Mouse (Mus musculus): ENCODE results near the gene Olfr374. TPM values are rescaled to one million over a fixed set of nuclear protein-coding genes. Genes with fewer than 3 reads are reported as not detected.
A peak's percentile ranks its signal among the peaks of the same experiment; 100 is the strongest.

The Olfr374 gene
- polyA plus RNA-seq, 1 experiment from 2014 or later: not detected

DNA sequence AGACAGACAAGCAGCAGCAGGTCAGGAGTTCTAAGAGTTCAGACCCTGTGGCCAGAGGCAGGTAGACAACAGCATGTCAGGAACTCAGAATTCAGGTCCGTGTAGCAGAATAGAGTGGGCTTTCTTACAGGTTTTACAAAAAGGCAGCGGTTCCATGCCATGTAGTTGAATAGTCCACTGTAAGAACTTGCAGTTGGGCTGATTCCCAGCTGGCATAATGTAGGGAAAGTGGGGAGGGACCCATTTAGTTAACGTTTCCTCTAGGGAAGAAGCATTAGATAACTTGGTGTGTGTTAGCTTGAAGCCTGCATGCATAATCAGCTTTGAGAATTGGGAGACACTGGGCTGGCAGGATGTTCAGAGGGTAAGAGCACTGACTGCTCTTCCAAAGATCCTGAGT lies 51.9 kb downstream of the Olfr374 start:
- Histone ChIP-seq H3K27ac (ENCODE audit: low read depth, low read length) (no peak overlapping the region), H3K9me3 (ENCODE audit: control insufficient read depth, low read length) (no peaks in the 10 kb centered on the region), H3K4me3 (ENCODE audit: low read length) (no peak overlapping the region), H3K27me3 (ENCODE audit: control insufficient read depth, insufficient read depth, low read length) (no peaks in the 10 kb centered on the region), H3K36me3 (ENCODE audit: control insufficient read depth, insufficient read depth, low read length) (peaks cover 13% of the 10 kb centered on the region; the same call in 1 of the 2 replicates), H3K4me2 (replicated peaks; ENCODE audit: low read depth, low read length) (no peak overlapping the region), H3K4me1 (ENCODE audit: control insufficient read depth, insufficient read depth, low read length) (peaks cover 15% of the 10 kb centered on the region), H3K9ac (ENCODE audit: low read depth, low read length) (no peak overlapping the region)
- ATAC-seq (ENCODE audit: low FRiP score, low TSS enrichment): no peak
- WGBS: 86% methylated on average over 3 of the region's 3 CpGs

DNA sequence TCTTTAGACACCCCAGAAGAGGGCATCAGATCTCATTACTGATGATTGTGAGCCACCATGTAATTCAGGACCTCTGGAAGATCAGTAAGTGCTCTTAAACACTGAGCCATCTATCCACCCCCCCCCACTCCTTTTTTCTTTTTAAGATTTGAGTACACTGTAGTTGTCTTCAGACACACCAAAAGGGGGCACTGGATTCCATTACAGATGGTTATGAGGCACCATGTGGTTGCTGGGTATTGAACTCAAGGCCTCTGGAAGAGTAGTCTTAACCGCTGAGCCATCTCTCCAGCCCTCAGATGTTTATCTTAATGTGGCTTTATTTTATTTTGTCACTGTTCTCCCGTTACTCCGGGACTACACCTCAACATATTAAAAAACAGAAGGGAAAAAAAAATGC lies 53.2 kb downstream of the Olfr374 start:
- Histone ChIP-seq H3K27ac (ENCODE audit: low read depth, low read length) (no peak overlapping the region), H3K9ac (ENCODE audit: low read depth, low read length) (peak overlapping the region; percentile 53; the same call in 1 of the 2 replicates)
- WGBS: 72% methylated on average over 3 of the region's 3 CpGs

DNA sequence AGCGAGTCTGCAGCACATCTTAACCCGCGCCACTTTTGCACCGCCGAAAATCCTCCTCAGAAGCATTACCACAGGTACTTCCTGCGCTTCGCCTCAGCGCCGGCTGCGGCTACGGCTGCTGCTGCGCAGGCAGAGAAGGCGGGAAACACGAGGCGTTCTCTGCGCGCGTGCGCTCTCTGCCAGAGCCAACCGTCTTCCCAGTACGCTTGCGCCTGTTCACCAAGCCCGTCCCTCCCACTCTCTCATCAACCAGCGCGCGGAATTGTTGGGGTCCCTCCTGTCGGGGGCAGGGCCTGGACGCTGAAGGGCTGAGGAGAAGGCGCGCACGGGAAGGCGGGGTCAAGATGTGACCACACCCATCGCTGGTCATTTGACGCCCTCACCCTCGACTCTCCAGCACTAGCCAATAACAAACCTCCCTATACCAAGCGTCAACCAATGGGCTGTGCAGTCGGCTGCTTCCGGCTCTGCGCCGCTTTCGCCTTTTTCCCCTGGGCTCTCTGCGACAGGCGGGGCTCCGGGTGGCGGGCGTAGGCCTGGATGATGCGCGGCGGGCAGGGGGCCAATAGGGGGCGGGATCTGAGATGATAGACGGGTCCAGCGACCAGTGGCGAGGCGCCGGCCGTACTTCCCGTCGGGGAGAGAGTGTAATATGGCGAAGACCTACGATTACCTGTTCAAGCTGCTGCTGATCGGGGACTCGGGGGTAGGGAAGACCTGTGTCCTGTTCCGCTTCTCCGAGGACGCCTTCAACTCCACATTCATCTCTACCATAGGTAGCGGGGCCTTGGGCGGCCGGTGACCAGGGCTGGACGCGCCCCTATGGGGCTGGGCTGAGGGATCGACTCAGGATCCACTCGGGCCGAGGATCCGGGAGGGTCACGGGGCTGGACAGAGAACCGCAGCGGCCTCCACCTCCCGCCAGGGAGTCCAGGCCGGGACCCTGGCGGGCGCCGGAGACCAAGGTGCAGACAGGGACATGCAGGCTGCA lies 54.2 kb downstream of the Olfr374 start, which contains the start of gene Rab8a:
Gene Rab8a, plus strand, starts transcription at position 494 of the 991 bp plus-strand sequence.
- no peaks in the 10 kb centered on the region for H3K27me3 ChIP-seq (ENCODE audit: control insufficient read depth, insufficient read depth, low read length)
- H3K9me3 ChIP-seq (ENCODE audit: control insufficient read depth, low read length): no peaks in the 10 kb centered on the region
- peak within 1 kb of the TSS; percentile 78; the same call in 1 of the 2 replicates for H3K27ac ChIP-seq (ENCODE audit: low read depth, low read length)
- H3K4me3 ChIP-seq (ENCODE audit: low read length): peak within 1 kb of the TSS; percentile 98
- H3K4me1 ChIP-seq (ENCODE audit: control insufficient read depth, insufficient read depth, low read length): peaks cover 15% of the 10 kb centered on the region
- peak; percentile 99 for ATAC-seq (ENCODE audit: low FRiP score, low TSS enrichment)
- H3K4me2 ChIP-seq (replicated peaks; ENCODE audit: low read depth, low read length): peak within 1 kb of the TSS; percentile 82
- H3K9ac ChIP-seq (ENCODE audit: low read depth, low read length): peak within 1 kb of the TSS; percentile 96
- WGBS: under 1% methylated on average over 82 of the region's 82 CpGs
- peaks cover 13% of the 10 kb centered on the region; the same call in 1 of the 2 replicates for H3K36me3 ChIP-seq (ENCODE audit: control insufficient read depth, insufficient read depth, low read length)

More for the DNA sequence above, 53.2 kb downstream of the Olfr374 start:
- Histone ChIP-seq H3K27me3 (ENCODE audit: control insufficient read depth, insufficient read depth, low read length) (no peaks in the 10 kb centered on the region), H3K36me3 (ENCODE audit: control insufficient read depth, insufficient read depth, low read length) (peaks cover 13% of the 10 kb centered on the region; the same call in 1 of the 2 replicates), H3K4me2 (replicated peaks; ENCODE audit: low read depth, low read length) (peak overlapping the region; percentile 58), H3K4me1 (ENCODE audit: control insufficient read depth, insufficient read depth, low read length) (peaks cover 15% of the 10 kb centered on the region), H3K9me3 (ENCODE audit: control insufficient read depth, low read length) (no peaks in the 10 kb centered on the region), H3K4me3 (ENCODE audit: low read length) (peak overlapping the region; percentile 98)
- ATAC-seq (ENCODE audit: low FRiP score, low TSS enrichment): no peak

DNA sequence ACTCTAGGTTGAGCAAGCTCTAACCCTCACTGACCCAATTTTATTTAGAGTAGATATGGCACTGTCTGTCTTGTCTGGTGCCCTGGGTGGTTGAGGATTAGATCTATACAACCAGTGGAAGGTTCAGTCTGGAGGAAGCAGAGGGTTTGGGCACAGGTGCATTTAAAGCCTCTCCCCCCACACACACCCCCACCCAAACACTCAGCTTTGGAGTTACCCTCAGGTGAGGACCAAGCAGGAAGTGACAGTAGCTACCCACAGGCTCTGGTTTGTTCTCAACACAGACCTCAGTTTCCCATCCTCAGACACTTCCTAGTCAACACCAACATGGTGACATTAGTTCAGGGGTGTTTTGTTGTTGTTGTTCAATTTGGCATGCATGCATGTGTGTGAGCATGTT lies 56.0 kb downstream of the Olfr374 start:
- no peaks in the 10 kb centered on the region for H3K27me3 ChIP-seq (ENCODE audit: control insufficient read depth, insufficient read depth, low read length)
- peaks cover 13% of the 10 kb centered on the region; the same call in 1 of the 2 replicates for H3K36me3 ChIP-seq (ENCODE audit: control insufficient read depth, insufficient read depth, low read length)
- no peak overlapping the region for H3K27ac ChIP-seq (ENCODE audit: low read depth, low read length)
- no peak overlapping the region for H3K4me3 ChIP-seq (ENCODE audit: low read length)
- no peak overlapping the region for H3K9ac ChIP-seq (ENCODE audit: low read depth, low read length)
- H3K4me2 ChIP-seq (replicated peaks; ENCODE audit: low read depth, low read length): no peak overlapping the region
- no peak for ATAC-seq (ENCODE audit: low FRiP score, low TSS enrichment)
- H3K9me3 ChIP-seq (ENCODE audit: control insufficient read depth, low read length): no peaks in the 10 kb centered on the region
- peaks cover 15% of the 10 kb centered on the region for H3K4me1 ChIP-seq (ENCODE audit: control insufficient read depth, insufficient read depth, low read length)

Other genes starting within 250 kb of the Olfr374 start
- gene Zfp709, start 225.0 kb upstream of the Olfr374 start, polyA plus RNA-seq (2014; fragmentation: Nextera tagmentation; extraction: Ambion mirVana): 6.9 and 7.7 TPM in 2 replicates
- 4.8 and 10.5 TPM in 2 replicates for gene Zfp882, start 198.4 kb upstream of the Olfr374 start, polyA plus RNA-seq (2014; fragmentation: Nextera tagmentation; extraction: Ambion mirVana)
- 29.1 and 30.9 TPM in 2 replicates for gene Zfp617, start 198.4 kb upstream of the Olfr374 start, polyA plus RNA-seq (2014; fragmentation: Nextera tagmentation; extraction: Ambion mirVana)
- 28.3 and 32.4 TPM in 2 replicates for gene Zfp961, start 156.0 kb upstream of the Olfr374 start, polyA plus RNA-seq (2014; fragmentation: Nextera tagmentation; extraction: Ambion mirVana)
- gene Cyp4f18, start 97.4 kb upstream of the Olfr374 start, polyA plus RNA-seq (2014; fragmentation: Nextera tagmentation; extraction: Ambion mirVana): 0.86 and 1.2 TPM in 2 replicates
- gene Olfr372, start 65.8 kb upstream of the Olfr374 start, polyA plus RNA-seq (2014; fragmentation: Nextera tagmentation; extraction: Ambion mirVana): not detected in 2 replicates
- gene Olfr373, start 23.9 kb upstream of the Olfr374 start, polyA plus RNA-seq (2014; fragmentation: Nextera tagmentation; extraction: Ambion mirVana): 0.04 TPM in 1 of 2 replicates, not detected in the other
- gene Tpm4, start 27.9 kb downstream of the Olfr374 start, polyA plus RNA-seq (2014; fragmentation: Nextera tagmentation; extraction: Ambion mirVana): 699 and 718 TPM in 2 replicates
- 88.9 and 96.1 TPM in 2 replicates for gene Rab8a, start 54.2 kb downstream of the Olfr374 start, polyA plus RNA-seq (2014; fragmentation: Nextera tagmentation; extraction: Ambion mirVana)
- not detected in 2 replicates for gene Hsh2d, start 82.6 kb downstream of the Olfr374 start, polyA plus RNA-seq (2014; fragmentation: Nextera tagmentation; extraction: Ambion mirVana)
- gene Cib3, start 105.8 kb downstream of the Olfr374 start, polyA plus RNA-seq (2014; fragmentation: Nextera tagmentation; extraction: Ambion mirVana): not detected in 2 replicates
- not detected in 2 replicates for gene Gm11034, start 106.6 kb downstream of the Olfr374 start, polyA plus RNA-seq (2014; fragmentation: Nextera tagmentation; extraction: Ambion mirVana)
- 61.3 and 68.8 TPM in 2 replicates for gene Fam32a, start 112.7 kb downstream of the Olfr374 start, polyA plus RNA-seq (2014; fragmentation: Nextera tagmentation; extraction: Ambion mirVana)
- gene Ap1m1, start 133.0 kb downstream of the Olfr374 start, polyA plus RNA-seq (2014; fragmentation: Nextera tagmentation; extraction: Ambion mirVana): 110 and 125 TPM in 2 replicates
- gene Gm10282, start 198.2 kb downstream of the Olfr374 start, polyA plus RNA-seq (2014; fragmentation: Nextera tagmentation; extraction: Ambion mirVana): 32.7 and 38.4 TPM in 2 replicates
- 12.1 and 13.9 TPM in 2 replicates for gene Klf2, start 212.0 kb downstream of the Olfr374 start, polyA plus RNA-seq (2014; fragmentation: Nextera tagmentation; extraction: Ambion mirVana)